Mouse (Mus musculus) megakaryocyte, embryonic 14.5 days (primary cell): Measurements from ENCODE around the gene Synpo2l. TPM values are rescaled to one million over a fixed set of nuclear protein-coding genes. Genes with fewer than 3 reads are reported as not detected.

Experiments
- H3K27me3 ChIP-seq: replicated peaks from 2 replicates; pipeline ENCODE3; 2012; ENCODE audit warnings: inconsistent platforms
- H3K36me3 ChIP-seq: replicated peaks from 2 replicates; pipeline ENCODE3; 2012; ENCODE audit warnings: low read length, inconsistent platforms, mixed read lengths
- H3K4me1 ChIP-seq: 2 replicates; pipeline ENCODE4 v1.6.1; 2012; ENCODE audit warnings: inconsistent platforms
- H3K4me3 ChIP-seq: replicated peaks from 2 replicates; pipeline ENCODE3; 2012; ENCODE audit warnings: moderate library complexity, mild to moderate bottlenecking, inconsistent platforms
- H3K9me3 ChIP-seq: 2 replicates; pipeline ENCODE4 v1.6.1; 2012; ENCODE audit warnings: inconsistent platforms
- FLI1 ChIP-seq: IDR thresholded peaks from 2 replicates; pipeline ENCODE4 v1.6.1; 2012; ENCODE audit warnings: low read length, inconsistent platforms, mixed read lengths
- GATA1 ChIP-seq: IDR thresholded peaks from 3 replicates; pipeline ENCODE4 v1.6.1; 2012; ENCODE audit warnings: mixed read lengths, low read length, inconsistent platforms, borderline replicate concordance
- polyA plus RNA-seq: library from polyadenylated mRNA; stranded (reverse); fragments of >175 nt; gene quantifications from 2 replicates; pipeline ENCODE4 v1.2.3, GENCODE M21; 2012; ENCODE audit warnings: low replicate concordance; ENCODE audit not compliant: insufficient read depth

Gene Synpo2l
- polyA plus RNA-seq, 1 experiment = 0.23 TPM

DNA sequence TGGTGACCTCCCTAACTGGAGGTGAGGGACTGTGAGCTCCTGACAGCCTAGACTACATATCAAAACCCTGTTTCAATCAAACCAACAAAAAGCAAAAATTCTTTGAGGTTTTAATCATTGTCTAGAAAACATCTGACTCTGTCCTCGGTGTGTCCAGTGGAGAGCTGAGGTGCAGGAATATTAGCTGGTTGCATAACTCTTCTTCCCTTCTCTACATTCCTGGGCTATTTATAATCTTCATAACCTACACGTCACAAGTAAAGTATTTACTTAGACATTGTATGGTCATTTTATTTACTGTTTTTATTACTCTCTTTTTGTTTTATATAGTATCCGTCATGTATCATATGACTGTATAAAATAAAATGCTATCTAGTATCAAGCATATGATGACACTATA lies 58.6 kb downstream of the Synpo2l start:
- Histone ChIP-seq H3K9me3 (no peaks in the 10 kb centered on the region), H3K4me1 (peaks cover 37% of the 10 kb centered on the region), H3K4me3 (no peak overlapping the region), H3K36me3 (peaks cover 50% of the 10 kb centered on the region), H3K27me3 (no peaks in the 10 kb centered on the region)
- TF ChIP-seq GATA1 (no peak), FLI1 (no peak)

Other genes with a start within 250 kb of the Synpo2l start
- not detected in 2 replicates for gene Cfap70, start 216.1 kb downstream of the Synpo2l start, polyA plus RNA-seq
- 37.0 and 167 TPM in 2 replicates for gene Anxa7, start 188.2 kb downstream of the Synpo2l start, polyA plus RNA-seq
- gene Mss51, start 171.5 kb downstream of the Synpo2l start, polyA plus RNA-seq = not detected in 2 replicates
- 1.00 and 1.6 TPM in 2 replicates for gene Ppp3cb, start 121.8 kb downstream of the Synpo2l start, polyA plus RNA-seq
- gene Usp54, start 27.3 kb downstream of the Synpo2l start, polyA plus RNA-seq = 1.5 TPM in 1 of 2 replicates, not detected in the other
- gene Myoz1, start 11.8 kb downstream of the Synpo2l start, polyA plus RNA-seq = not detected in 2 replicates
- 49.1 and 52.5 TPM in 2 replicates for gene Sec24c, start 6.0 kb upstream of the Synpo2l start, polyA plus RNA-seq
- gene Fut11, start 26.6 kb upstream of the Synpo2l start, polyA plus RNA-seq = 8.5 and 13.9 TPM in 2 replicates
- 4.5 and 7.2 TPM in 2 replicates for gene Chchd1, start 34.7 kb upstream of the Synpo2l start, polyA plus RNA-seq
- 73.4 and 150 TPM in 2 replicates for gene Zswim8, start 39.2 kb upstream of the Synpo2l start, polyA plus RNA-seq
- gene Ndst2, start 66.2 kb upstream of the Synpo2l start, polyA plus RNA-seq = 4.0 and 4.1 TPM in 2 replicates
- gene Camk2g, start 125.7 kb upstream of the Synpo2l start, polyA plus RNA-seq = 11.9 and 12.1 TPM in 2 replicates
- gene Plau, start 168.3 kb upstream of the Synpo2l start, polyA plus RNA-seq = 0.35 TPM in 1 of 2 replicates, not detected in the other